Mouse (Mus musculus) intestine, embryonic 16.5 days (tissue): ENCODE results near the gene Orm1. TPM values are rescaled to one million over a fixed set of nuclear protein-coding genes. Genes with fewer than 3 reads are reported as not detected.
A peak's percentile ranks its signal among the peaks of the same experiment; 100 is the strongest.

Experiments
- ATAC-seq: fragments of 200-750 bp; cut with Nextera tagmentation; 2 replicates; pipeline ENCODE4 v1.8.0; 2017; ENCODE audit warnings: moderate TSS enrichment, moderate library complexity
- H3K27ac ChIP-seq: fragments of 300-500 bp; sonication (generic); 2 replicates; pipeline ENCODE4 v1.5.1; 2014; ENCODE audit warnings: mild to moderate bottlenecking, low read length
- H3K27me3 ChIP-seq: fragments of 300-500 bp; sonication (generic); replicated peaks from 2 replicates; pipeline ENCODE4 v1.6.1; 2014; ENCODE audit warnings: low read length, control low read depth, mixed read lengths; ENCODE audit not compliant: control insufficient read depth, insufficient read depth
- H3K36me3 ChIP-seq: fragments of 300-500 bp; sonication (generic); 2 replicates; pipeline ENCODE4 v1.6.1; 2014; ENCODE audit warnings: low read length, control low read depth; ENCODE audit not compliant: control insufficient read depth, insufficient read depth
- H3K4me1 ChIP-seq: fragments of 300-500 bp; sonication (generic); 2 replicates; pipeline ENCODE4 v1.6.1; 2014; ENCODE audit warnings: low read length, control low read depth, mixed read lengths; ENCODE audit not compliant: control insufficient read depth, insufficient read depth
- H3K4me2 ChIP-seq: fragments of 300-500 bp; sonication (generic); 2 replicates; pipeline ENCODE4 v1.6.1; 2014; ENCODE audit warnings: low read depth, low read length, control low read depth
- H3K4me3 ChIP-seq: fragments of 300-500 bp; sonication (generic); 2 replicates; pipeline ENCODE4 v1.5.1; 2014; ENCODE audit warnings: mild to moderate bottlenecking, low read length
- H3K9ac ChIP-seq: fragments of 300-500 bp; sonication (generic); 2 replicates; pipeline ENCODE4 v1.6.1; 2014; ENCODE audit warnings: low read depth, low read length
- H3K9me3 ChIP-seq: fragments of 300-500 bp; sonication (generic); 2 replicates; pipeline ENCODE4 v1.6.1; 2016; ENCODE audit warnings: low read length, control low read depth; ENCODE audit not compliant: control insufficient read depth
- WGBS: fragments of 180-500 bp; shearing (Covaris S2); extraction: QIAGEN DNeasy Blood & Tissue Kit; methylation state at CpG from one replicate; pipeline ENCODE4 v1.1.7; 2014; 5-methylcytosine and 5-hydroxymethylcytosine counted together
- polyA plus RNA-seq: library from polyadenylated mRNA; unstranded; fragments of >200 nt; fragmentation: Nextera tagmentation; extraction: Ambion mirVana; gene quantifications from 2 replicates; pipeline ENCODE4 v1.2.1, GENCODE M21; 2015

Orm1 gene
- polyA plus RNA-seq, 1 experiment from 2014 or later = not detected

DNA sequence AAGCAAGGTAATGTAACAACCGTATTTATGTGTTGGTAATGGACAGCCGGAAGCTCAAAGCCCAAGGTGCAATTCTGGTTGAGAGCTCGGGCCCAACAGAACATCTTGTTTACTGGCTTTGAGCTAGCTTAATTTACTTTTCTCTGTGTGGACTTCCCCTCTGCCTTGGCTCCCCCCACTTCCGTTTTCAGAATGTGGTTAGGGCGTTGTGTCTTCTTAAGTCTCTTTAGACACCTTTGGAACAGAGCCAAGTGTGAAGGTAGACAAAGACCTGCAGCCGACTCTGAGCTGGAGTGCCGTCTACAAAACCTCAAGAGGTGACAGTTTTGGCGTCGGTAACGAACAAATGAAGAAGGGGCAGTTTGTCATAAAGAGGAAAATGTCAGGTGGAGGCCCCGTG is 41.4 kb downstream of the Orm1 start:
- H3K36me3 ChIP-seq = 0 out of 2 replicates have a peak, but pooled peaks cover 7% of the 10 kb centered on the region
- 75% methylated on average over 11 of the region's 11 CpGs for WGBS
- no peak for ATAC-seq
- H3K27me3 ChIP-seq = no peaks in the 10 kb centered on the region
- peaks cover 2% of the 10 kb centered on the region; the same call in 1 of the 2 replicates for H3K4me1 ChIP-seq
- H3K9ac ChIP-seq = no peak overlapping the region
- H3K4me2 ChIP-seq = no peak overlapping the region
- H3K27ac ChIP-seq = no peak overlapping the region
- H3K4me3 ChIP-seq = no peak overlapping the region
- H3K9me3 ChIP-seq = no peaks in the 10 kb centered on the region

DNA sequence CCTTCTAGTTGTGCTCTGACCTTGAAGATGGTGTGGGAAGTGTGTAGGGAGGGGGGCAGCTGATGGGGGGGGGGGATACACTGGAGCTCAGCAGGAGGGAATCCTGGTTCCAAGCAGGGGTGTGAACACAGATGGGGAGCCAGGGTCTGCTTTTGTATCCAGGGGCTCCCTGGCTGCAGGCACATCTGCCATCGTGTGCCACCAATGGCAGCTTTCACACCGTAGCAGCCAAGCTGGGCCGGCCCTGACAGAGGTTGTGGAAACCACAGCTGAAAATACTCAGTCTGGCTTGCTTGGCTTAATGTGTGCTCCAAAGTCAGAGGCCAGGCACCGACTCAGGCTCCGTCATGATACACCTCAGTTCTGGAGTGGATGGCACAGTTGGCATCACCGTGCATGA is 43.7 kb downstream of the Orm1 start:
- no peaks in the 10 kb centered on the region for H3K9me3 ChIP-seq
- 81% methylated on average over 6 of the region's 6 CpGs for WGBS
- no peaks in the 10 kb centered on the region for H3K27me3 ChIP-seq
- H3K4me1 ChIP-seq = peaks cover 2% of the 10 kb centered on the region; the same call in 1 of the 2 replicates
- H3K36me3 ChIP-seq = 0 out of 2 replicates have a peak, but pooled peaks cover 5% of the 10 kb centered on the region
- H3K4me3 ChIP-seq = no peak overlapping the region
- H3K27ac ChIP-seq = no peak overlapping the region
- H3K9ac ChIP-seq = no peak overlapping the region
- H3K4me2 ChIP-seq = no peak overlapping the region
- ATAC-seq = no peak

DNA sequence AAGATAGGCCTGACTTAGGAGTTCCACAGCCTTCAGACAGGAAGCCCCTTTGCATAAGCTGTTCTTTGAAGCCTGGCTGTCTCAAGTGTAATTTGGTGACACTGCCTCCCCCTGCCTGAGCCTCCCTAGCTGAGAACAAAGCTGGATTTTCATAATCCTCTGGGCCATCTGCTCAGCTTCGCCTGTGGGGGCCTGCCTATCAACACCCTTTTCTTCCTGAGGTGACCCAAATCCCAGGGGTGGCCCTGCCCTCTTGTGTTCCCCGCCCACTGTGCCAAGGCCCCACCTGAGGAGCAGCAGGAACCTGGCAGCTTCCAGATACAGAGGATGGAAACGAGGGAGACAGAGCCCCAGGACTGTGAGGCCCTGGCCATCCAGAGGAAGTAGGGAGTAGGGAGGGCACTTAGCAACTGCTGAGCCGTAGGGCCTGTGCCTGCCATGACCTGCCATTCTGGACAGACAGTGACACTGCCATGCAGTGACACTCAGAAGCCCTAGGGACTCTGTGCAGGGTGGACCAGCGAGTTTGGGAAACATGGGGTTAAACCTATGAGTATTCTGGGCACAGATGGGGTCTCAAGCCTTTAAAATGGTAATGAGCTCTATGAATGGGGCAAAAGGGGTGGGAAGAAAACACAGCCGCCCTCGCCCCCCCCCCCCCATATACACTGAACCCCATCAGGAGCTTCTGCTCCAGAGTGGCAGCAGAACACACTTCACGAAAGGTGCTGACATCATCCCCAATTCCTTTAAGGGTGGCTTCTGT is 44.9 kb downstream of the Orm1 start:
- Histone ChIP-seq H3K9ac (no peak overlapping the region), H3K4me1 (peaks cover 2% of the 10 kb centered on the region; the same call in 1 of the 2 replicates), H3K4me2 (no peak overlapping the region), H3K27ac (no peak overlapping the region), H3K36me3 (0 out of 2 replicates have a peak, but pooled peaks cover 2% of the 10 kb centered on the region), H3K27me3 (no peaks in the 10 kb centered on the region), H3K9me3 (no peaks in the 10 kb centered on the region), H3K4me3 (no peak overlapping the region)
- ATAC-seq = no peak
- 57% methylated on average over 8 of the region's 8 CpGs for WGBS

DNA sequence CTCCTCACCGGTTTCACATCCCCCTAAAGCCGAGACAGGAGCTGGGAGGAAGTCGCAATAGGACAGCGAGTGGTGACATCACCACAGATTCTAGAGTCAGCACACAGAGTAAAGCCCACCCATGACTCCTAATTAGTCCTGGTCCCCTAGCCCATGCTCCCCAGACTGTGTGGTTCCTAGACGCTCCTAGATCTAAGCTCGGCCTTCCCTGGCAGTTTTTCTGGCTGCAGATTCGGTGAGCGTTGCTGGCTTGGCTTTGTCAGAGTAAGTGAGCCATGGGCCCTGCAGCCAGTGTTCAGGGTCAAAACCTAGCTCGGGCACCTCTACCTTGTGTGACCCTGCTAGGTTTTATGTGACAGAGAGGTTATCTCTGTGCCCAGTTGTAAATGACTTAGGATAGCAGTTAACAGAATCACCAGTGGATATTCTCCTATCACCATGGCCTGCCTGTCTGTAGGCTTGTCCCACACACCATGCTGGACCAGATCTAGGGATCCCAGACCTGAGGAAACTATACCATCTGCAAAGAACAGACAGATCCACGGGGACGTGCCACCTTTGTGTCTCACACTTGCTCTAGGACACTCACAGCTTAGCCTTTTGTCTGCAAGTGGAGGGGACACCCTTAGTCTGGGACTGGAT is 45.6 kb downstream of the Orm1 start:
- Histone ChIP-seq H3K4me1 (peaks cover 2% of the 10 kb centered on the region; the same call in 1 of the 2 replicates), H3K27ac (no peak overlapping the region), H3K4me3 (no peak overlapping the region), H3K27me3 (no peaks in the 10 kb centered on the region), H3K36me3 (0 out of 2 replicates have a peak, but pooled peaks cover 2% of the 10 kb centered on the region), H3K9ac (no peak overlapping the region), H3K4me2 (no peak overlapping the region), H3K9me3 (no peaks in the 10 kb centered on the region)
- WGBS = 67% methylated on average over 11 of the region's 11 CpGs
- no peak for ATAC-seq

DNA sequence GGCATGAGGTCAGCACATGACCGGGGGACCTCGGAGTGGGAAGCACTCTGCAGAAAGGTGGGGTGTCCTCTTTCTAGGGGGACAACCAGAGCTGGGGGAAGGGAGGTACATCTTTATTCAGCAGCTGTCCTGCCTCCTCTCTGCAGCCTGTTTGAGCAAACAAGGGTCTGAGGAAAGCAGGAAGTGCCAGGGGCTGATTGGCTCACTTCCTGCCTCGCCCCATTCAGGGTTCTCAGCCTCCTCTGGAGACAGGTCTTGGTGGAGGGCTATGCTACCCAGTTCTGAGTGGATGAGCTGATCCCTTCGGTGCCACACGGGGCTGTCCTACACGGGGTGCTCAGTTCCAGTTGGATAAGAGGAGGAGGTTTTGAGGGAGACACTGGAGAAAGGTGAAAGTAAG is 47.0 kb downstream of the Orm1 start:
- Histone ChIP-seq H3K9ac (no peak overlapping the region), H3K27ac (no peak overlapping the region), H3K36me3 (0 out of 2 replicates have a peak, but pooled peaks cover 2% of the 10 kb centered on the region), H3K4me1 (peaks cover 2% of the 10 kb centered on the region; the same call in 1 of the 2 replicates), H3K9me3 (no peaks in the 10 kb centered on the region), H3K27me3 (no peaks in the 10 kb centered on the region), H3K4me3 (no peak overlapping the region), H3K4me2 (no peak overlapping the region)
- 80% methylated on average over 6 of the region's 6 CpGs for WGBS
- ATAC-seq = 0 out of 2 replicates have a peak, but pooled peaks have one; percentile 42

Other genes starting within 250 kb of the Orm1 start
- gene Ambp, start 189.8 kb upstream of the Orm1 start, polyA plus RNA-seq = 29.0 and 54.2 TPM in 2 replicates
- gene Kif12, start 172.4 kb upstream of the Orm1 start, polyA plus RNA-seq = 98.5 and 102 TPM in 2 replicates
- gene Col27a1, start 130.6 kb upstream of the Orm1 start, polyA plus RNA-seq = 8.1 and 9.6 TPM in 2 replicates
- not detected in 2 replicates for gene Orm3, start 11.6 kb downstream of the Orm1 start, polyA plus RNA-seq
- not detected in 2 replicates for gene Orm2, start 17.9 kb downstream of the Orm1 start, polyA plus RNA-seq
- 5.3 and 5.4 TPM in 2 replicates for gene Akna, start 58.8 kb downstream of the Orm1 start, polyA plus RNA-seq
- gene Whrn, start 151.4 kb downstream of the Orm1 start, polyA plus RNA-seq = 2.9 and 3.0 TPM in 2 replicates
- 335 TPM in 2 replicates for gene Atp6v1g1, start 200.2 kb downstream of the Orm1 start, polyA plus RNA-seq
- 15.9 and 18.6 TPM in 2 replicates for gene Tmem268, start 214.2 kb downstream of the Orm1 start, polyA plus RNA-seq